Mouse (Mus musculus) lung, embryonic 14.5 days (tissue): ENCODE results near the gene Hexim2. TPM values are rescaled to one million over a fixed set of nuclear protein-coding genes. Genes with fewer than 3 reads are reported as not detected.
A peak's percentile ranks its signal among the peaks of the same experiment; 100 is the strongest.

Experiments used
- ATAC-seq: fragments of 200-750 bp; cut with Nextera tagmentation; 2 replicates; pipeline ENCODE4 v1.8.0; 2017; ENCODE audit warnings: mild to moderate bottlenecking, moderate TSS enrichment, moderate library complexity; ENCODE audit not compliant: insufficient read depth
- DNase-seq: peaks from one replicate; pipeline ENCODE4 v3.0.0-alpha.2; 2015
- H3K27ac ChIP-seq: fragments of 300-500 bp; sonication (generic); 2 replicates; pipeline ENCODE4 v1.5.1; 2014; ENCODE audit warnings: low read depth, mild to moderate bottlenecking, moderate library complexity
- H3K27me3 ChIP-seq: fragments of 300-500 bp; sonication (generic); 2 replicates; pipeline ENCODE4 v1.6.1; 2014; ENCODE audit warnings: low read length, control low read depth; ENCODE audit not compliant: insufficient read depth
- H3K36me3 ChIP-seq: fragments of 300-500 bp; sonication (generic); 2 replicates; pipeline ENCODE4 v1.6.1; 2014; ENCODE audit warnings: control low read depth; ENCODE audit not compliant: insufficient read depth
- H3K4me1 ChIP-seq: fragments of 300-500 bp; sonication (generic); 2 replicates; pipeline ENCODE4 v1.6.1; 2014; ENCODE audit warnings: antibody characterized with exemption, control low read depth; ENCODE audit not compliant: insufficient read depth
- H3K4me2 ChIP-seq: fragments of 300-500 bp; sonication (generic); 2 replicates; pipeline ENCODE4 v1.6.1; 2014; ENCODE audit warnings: mild to moderate bottlenecking
- H3K4me3 ChIP-seq: fragments of 300-500 bp; sonication (generic); 2 replicates; pipeline ENCODE4 v1.5.1; 2014; ENCODE audit warnings: low read depth, low read length
- H3K9ac ChIP-seq: fragments of 300-500 bp; sonication (generic); 2 replicates; pipeline ENCODE4 v1.6.1; 2014
- H3K9me3 ChIP-seq: fragments of 300-500 bp; sonication (generic); 2 replicates; pipeline ENCODE4 v1.6.1; 2016; ENCODE audit warnings: low read depth, low read length, control low read depth
- CTCF ChIP-seq: IDR thresholded peaks from 2 replicates; pipeline ENCODE4 v1.5.1; 2016; ENCODE audit warnings: antibody characterized with exemption, low read depth
- WGBS: fragments of 180-500 bp; shearing (Covaris S2); extraction: QIAGEN DNeasy Blood & Tissue Kit; methylation state at CpG from one replicate; pipeline ENCODE4 v1.1.7; 2014; 5-methylcytosine and 5-hydroxymethylcytosine counted together
- polyA plus RNA-seq: library from polyadenylated mRNA; unstranded; fragments of >200 nt; fragmentation: Nextera tagmentation; extraction: Ambion mirVana; gene quantifications from 2 replicates; pipeline ENCODE4 v1.2.1, GENCODE M21; 2014

Hexim2 gene
- polyA plus RNA-seq, 1 experiment from 2014 or later, result 9.3 TPM

- H3K4me2 ChIP-seq, result no peak overlapping the region; the same call in 1 of the 2 replicates
- DNase-seq (peak; percentile 43), ATAC-seq (peak; percentile 10; the same call in 1 of the 2 replicates)
- peak overlapping the region; percentile 35 for H3K9ac ChIP-seq
- no peaks in the 10 kb centered on the region for H3K9me3 ChIP-seq
- 0 out of 2 replicates have a peak, but pooled peaks cover 11% of the 10 kb centered on the region for H3K36me3 ChIP-seq
- no peak overlapping the region for H3K4me3 ChIP-seq
- peak overlapping the region; percentile 89 for H3K27ac ChIP-seq
- WGBS, result 7% methylated on average over 1 of the region's 1 CpGs
- H3K4me1 ChIP-seq, result peaks cover 26% of the 10 kb centered on the region
- no peak for TF ChIP-seq CTCF
- no peaks in the 10 kb centered on the region for H3K27me3 ChIP-seq
Measured at GRCm38 (mm10) chr11:103141944-103142255, 9.7 kb downstream of the Hexim2 start.

GRCm38 (mm10) chr11:103142441-103143182 is 10.4 kb downstream of the Hexim2 start:
- no peaks in the 10 kb centered on the region for H3K9me3 ChIP-seq
- H3K9ac ChIP-seq, result peak overlapping the region; percentile 32
- H3K27me3 ChIP-seq, result no peaks in the 10 kb centered on the region
- peak overlapping the region; percentile 48 for H3K4me2 ChIP-seq
- ATAC-seq (peak; percentile 50), DNase-seq (peak; percentile 80)
- H3K4me3 ChIP-seq, result peak overlapping the region; percentile 23; the same call in 1 of the 2 replicates
- WGBS, result 26% methylated on average over 8 of the region's 8 CpGs
- peak; percentile 32 for TF ChIP-seq CTCF
- 0 out of 2 replicates have a peak, but pooled peaks cover 11% of the 10 kb centered on the region for H3K36me3 ChIP-seq
- peaks cover 26% of the 10 kb centered on the region for H3K4me1 ChIP-seq
- H3K27ac ChIP-seq, result peak overlapping the region; percentile 89

GRCm38 (mm10) chr11:103144309-103145285 is 12.4 kb downstream of the Hexim2 start:
- H3K4me3 ChIP-seq, result no peak overlapping the region
- H3K27ac ChIP-seq, result peak overlapping the region; percentile 34; the same call in 1 of the 2 replicates
- 45% methylated on average over 12 of the region's 12 CpGs for WGBS
- DNase-seq, result no peak
- H3K27me3 ChIP-seq, result no peaks in the 10 kb centered on the region
- TF ChIP-seq CTCF, result no peak
- no peaks in the 10 kb centered on the region for H3K36me3 ChIP-seq
- H3K4me2 ChIP-seq, result no peak overlapping the region
- no peak overlapping the region for H3K9ac ChIP-seq
- H3K9me3 ChIP-seq, result no peaks in the 10 kb centered on the region
- no peak for ATAC-seq
- peaks cover 26% of the 10 kb centered on the region for H3K4me1 ChIP-seq

GRCm38 (mm10) chr11:103146386-103146785 is 14.2 kb downstream of the Hexim2 start:
- no peaks in the 10 kb centered on the region for H3K9me3 ChIP-seq
- H3K27ac ChIP-seq, result no peak overlapping the region
- no peak overlapping the region for H3K4me2 ChIP-seq
- no peaks in the 10 kb centered on the region for H3K36me3 ChIP-seq
- no peaks in the 10 kb centered on the region for H3K27me3 ChIP-seq
- H3K4me1 ChIP-seq, result peaks cover 19% of the 10 kb centered on the region
- 86% methylated on average over 4 of the region's 4 CpGs for WGBS
- no peak overlapping the region for H3K4me3 ChIP-seq
- no peak for DNase-seq
- no peak overlapping the region for H3K9ac ChIP-seq
- no peak for ATAC-seq
- no peak for TF ChIP-seq CTCF

DNA sequence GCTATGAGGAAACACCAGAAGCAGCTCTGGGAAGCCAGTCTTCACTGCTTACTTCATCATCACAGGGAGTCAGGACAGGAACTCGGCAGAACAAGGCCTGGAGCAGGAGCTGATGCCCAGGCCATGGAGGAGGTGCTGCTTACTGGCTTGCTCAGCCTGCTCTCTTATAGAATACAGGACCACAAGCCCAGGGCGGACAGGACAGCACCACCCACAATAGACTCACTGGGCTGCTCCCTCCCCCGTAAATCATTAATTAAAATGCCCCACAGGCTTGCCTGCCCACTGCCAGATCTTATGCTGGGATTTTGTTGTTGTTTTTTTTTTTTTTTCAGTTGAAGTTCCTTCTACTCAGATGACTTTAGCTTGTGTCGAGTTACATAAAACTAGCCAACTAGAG is 15.5 kb downstream of the Hexim2 start:
- no peak for TF ChIP-seq CTCF
- no peak overlapping the region for H3K4me3 ChIP-seq
- H3K9ac ChIP-seq, result no peak overlapping the region
- no peaks in the 10 kb centered on the region for H3K36me3 ChIP-seq
- no peaks in the 10 kb centered on the region for H3K9me3 ChIP-seq
- no peak for ATAC-seq
- no peaks in the 10 kb centered on the region for H3K27me3 ChIP-seq
- H3K27ac ChIP-seq, result no peak overlapping the region
- no peak for DNase-seq
- no peak overlapping the region for H3K4me2 ChIP-seq
- H3K4me1 ChIP-seq, result peaks cover 8% of the 10 kb centered on the region; the same call in 1 of the 2 replicates
- WGBS, result 64% methylated on average over 4 of the region's 4 CpGs

DNA sequence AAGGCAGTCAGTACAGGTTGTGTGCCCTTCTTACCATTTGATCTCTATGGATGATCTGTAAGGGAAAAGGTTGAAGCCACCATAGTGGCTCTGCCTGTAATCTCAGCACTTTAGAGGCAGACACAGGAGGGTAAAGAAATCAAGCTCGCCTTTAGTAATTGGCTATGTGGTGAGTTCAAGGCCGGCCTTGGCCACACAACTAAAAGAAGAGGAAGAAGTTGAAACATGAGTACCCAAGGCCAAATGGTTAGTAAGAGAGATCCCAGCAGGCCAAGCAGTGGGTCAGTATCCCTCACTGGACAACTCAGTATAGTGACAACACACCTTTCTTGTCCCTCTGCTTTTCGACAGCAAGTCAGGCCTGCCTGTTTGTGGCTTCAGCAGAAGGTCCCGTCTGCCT is 17.5 kb downstream of the Hexim2 start:
- no peak overlapping the region for H3K4me3 ChIP-seq
- H3K4me2 ChIP-seq, result no peak overlapping the region
- no peak for TF ChIP-seq CTCF
- 86% methylated on average over 4 of the region's 4 CpGs for WGBS
- H3K36me3 ChIP-seq, result no peaks in the 10 kb centered on the region
- DNase-seq, result no peak
- no peak for ATAC-seq
- H3K27ac ChIP-seq, result no peak overlapping the region
- H3K9me3 ChIP-seq, result no peaks in the 10 kb centered on the region
- 0 out of 2 replicates have a peak, but pooled peaks cover 3% of the 10 kb centered on the region for H3K4me1 ChIP-seq
- H3K9ac ChIP-seq, result no peak overlapping the region
- H3K27me3 ChIP-seq, result no peaks in the 10 kb centered on the region
